Mouse (Mus musculus): ENCODE data around the gene Mmp13. TPM values are rescaled to one million over a fixed set of nuclear protein-coding genes. Genes with fewer than 3 reads are reported as not detected.

The Mmp13 gene
- not detected for total RNA-seq (2023)

GRCm38 (mm10) chr9:7272214-7272613 lies at the start of gene Mmp13:
Mmp13 (plus strand) TSS chr9:7272514.

Other genes with a start within 250 kb of the Mmp13 start
- gene Dync2h1, start 88.1 kb upstream of the Mmp13 start, total RNA-seq (2023), result 4.8 TPM
- 59.5 TPM for gene Dcun1d5, start 88.0 kb upstream of the Mmp13 start, total RNA-seq (2023)
- 0.95 TPM for gene Mmp12, start 71.9 kb downstream of the Mmp13 start, total RNA-seq (2023)
- not detected for gene Mmp1b, start 115.5 kb downstream of the Mmp13 start, total RNA-seq (2023)
- not detected for gene Mmp3, start 173.3 kb downstream of the Mmp13 start, total RNA-seq (2023)
- not detected for gene Mmp10, start 229.8 kb downstream of the Mmp13 start, total RNA-seq (2023)